Mouse (Mus musculus): Measurements from ENCODE around the gene Insr. TPM values are rescaled to one million over a fixed set of nuclear protein-coding genes. Genes with fewer than 3 reads are reported as not detected.
A peak's percentile ranks its signal among the peaks of the same experiment; 100 is the strongest.

Insr gene
- polyA plus RNA-seq, 1 experiment from 2014 or later = 20.7 TPM

GRCm38 (mm10) chr8:3236277-3236676 is 43.1 kb downstream of the Insr start:
- Histone ChIP-seq H3K36me3 (ENCODE audit: control insufficient read depth, insufficient read depth) (peaks cover 3% of the 10 kb centered on the region; the same call in 1 of the 2 replicates), H3K4me3 (ENCODE audit: low read depth, low read length) (no peak overlapping the region), H3K4me1 (replicated peaks; ENCODE audit: control insufficient read depth, insufficient read depth, low read length) (0 out of 2 replicates have a peak, but pooled peaks cover 4% of the 10 kb centered on the region), H3K4me2 (replicated peaks; ENCODE audit: low read depth) (no peak overlapping the region), H3K27me3 (replicated peaks; ENCODE audit: control insufficient read depth, insufficient read depth, low read length) (no peaks in the 10 kb centered on the region), H3K9ac (ENCODE audit: low read depth, low read length) (no peak overlapping the region), H3K27ac (ENCODE audit: low read depth, low read length) (no peak overlapping the region), H3K9me3 (ENCODE audit: control insufficient read depth) (no peaks in the 10 kb centered on the region)
- 33% methylated on average over 3 of the region's 3 CpGs for WGBS
- no peak for TF ChIP-seq CTCF (IDR thresholded peaks at IDR 0.05; ENCODE audit: low read depth)
- ATAC-seq = no peak

GRCm38 (mm10) chr8:3234569-3234968 is 44.8 kb downstream of the Insr start:
- H3K27me3 ChIP-seq (replicated peaks; ENCODE audit: control insufficient read depth, insufficient read depth, low read length) = no peaks in the 10 kb centered on the region
- H3K4me2 ChIP-seq (replicated peaks; ENCODE audit: low read depth) = no peak overlapping the region
- H3K9me3 ChIP-seq (ENCODE audit: control insufficient read depth) = no peaks in the 10 kb centered on the region
- H3K9ac ChIP-seq (ENCODE audit: low read depth, low read length) = no peak overlapping the region
- 0 out of 2 replicates have a peak, but pooled peaks cover 4% of the 10 kb centered on the region for H3K4me1 ChIP-seq (replicated peaks; ENCODE audit: control insufficient read depth, insufficient read depth, low read length)
- peak; percentile 75 for ATAC-seq
- 44% methylated on average over 3 of the region's 3 CpGs for WGBS
- peak overlapping the region; percentile 50; the same call in 1 of the 2 replicates for H3K27ac ChIP-seq (ENCODE audit: low read depth, low read length)
- H3K4me3 ChIP-seq (ENCODE audit: low read depth, low read length) = no peak overlapping the region
- H3K36me3 ChIP-seq (ENCODE audit: control insufficient read depth, insufficient read depth) = peaks cover 3% of the 10 kb centered on the region; the same call in 1 of the 2 replicates
- TF ChIP-seq CTCF (IDR thresholded peaks at IDR 0.05; ENCODE audit: low read depth) = no peak

GRCm38 (mm10) chr8:3232601-3233000 is 46.8 kb downstream of the Insr start:
- Histone ChIP-seq H3K9me3 (ENCODE audit: control insufficient read depth) (no peaks in the 10 kb centered on the region), H3K27ac (ENCODE audit: low read depth, low read length) (no peak overlapping the region), H3K4me1 (replicated peaks; ENCODE audit: control insufficient read depth, insufficient read depth, low read length) (0 out of 2 replicates have a peak, but pooled peaks cover 4% of the 10 kb centered on the region), H3K9ac (ENCODE audit: low read depth, low read length) (no peak overlapping the region), H3K27me3 (replicated peaks; ENCODE audit: control insufficient read depth, insufficient read depth, low read length) (no peaks in the 10 kb centered on the region), H3K4me2 (replicated peaks; ENCODE audit: low read depth) (no peak overlapping the region), H3K36me3 (ENCODE audit: control insufficient read depth, insufficient read depth) (peaks cover 3% of the 10 kb centered on the region; the same call in 1 of the 2 replicates), H3K4me3 (ENCODE audit: low read depth, low read length) (no peak overlapping the region)
- WGBS = 67% methylated on average over 2 of the region's 2 CpGs
- ATAC-seq = no peak
- no peak for TF ChIP-seq CTCF (IDR thresholded peaks at IDR 0.05; ENCODE audit: low read depth)

- peaks cover 3% of the 10 kb centered on the region; the same call in 1 of the 2 replicates for H3K36me3 ChIP-seq (ENCODE audit: control insufficient read depth, insufficient read depth)
- no peak overlapping the region for H3K4me2 ChIP-seq (replicated peaks; ENCODE audit: low read depth)
- peaks cover 2% of the 10 kb centered on the region; the same call in 1 of the 2 replicates for H3K4me1 ChIP-seq (replicated peaks; ENCODE audit: control insufficient read depth, insufficient read depth, low read length)
- H3K27me3 ChIP-seq (replicated peaks; ENCODE audit: control insufficient read depth, insufficient read depth, low read length) = no peaks in the 10 kb centered on the region
- no peak for ATAC-seq
- H3K9ac ChIP-seq (ENCODE audit: low read depth, low read length) = no peak overlapping the region
- no peaks in the 10 kb centered on the region for H3K9me3 ChIP-seq (ENCODE audit: control insufficient read depth)
- TF ChIP-seq CTCF (IDR thresholded peaks at IDR 0.05; ENCODE audit: low read depth) = no peak
- no peak overlapping the region for H3K27ac ChIP-seq (ENCODE audit: low read depth, low read length)
- WGBS = 55% methylated on average over 10 of the region's 10 CpGs
- no peak overlapping the region for H3K4me3 ChIP-seq (ENCODE audit: low read depth, low read length)
Observed at GRCm38 (mm10) chr8:3230118-3231060, 49.0 kb downstream of the Insr start.

GRCm38 (mm10) chr8:3227423-3227822 is 52.0 kb downstream of the Insr start:
- no peaks in the 10 kb centered on the region for H3K27me3 ChIP-seq (replicated peaks; ENCODE audit: control insufficient read depth, insufficient read depth, low read length)
- H3K9me3 ChIP-seq (ENCODE audit: control insufficient read depth) = no peaks in the 10 kb centered on the region
- H3K9ac ChIP-seq (ENCODE audit: low read depth, low read length) = no peak overlapping the region
- peaks cover 3% of the 10 kb centered on the region; the same call in 1 of the 2 replicates for H3K36me3 ChIP-seq (ENCODE audit: control insufficient read depth, insufficient read depth)
- H3K4me1 ChIP-seq (replicated peaks; ENCODE audit: control insufficient read depth, insufficient read depth, low read length) = peaks cover 4% of the 10 kb centered on the region; the same call in 1 of the 2 replicates
- 66% methylated on average over 5 of the region's 5 CpGs for WGBS
- ATAC-seq = no peak
- no peak overlapping the region for H3K4me3 ChIP-seq (ENCODE audit: low read depth, low read length)
- no peak for TF ChIP-seq CTCF (IDR thresholded peaks at IDR 0.05; ENCODE audit: low read depth)
- H3K4me2 ChIP-seq (replicated peaks; ENCODE audit: low read depth) = no peak overlapping the region
- no peak overlapping the region for H3K27ac ChIP-seq (ENCODE audit: low read depth, low read length)

GRCm38 (mm10) chr8:3225731-3226130 is 53.7 kb downstream of the Insr start:
- no peak overlapping the region for H3K4me3 ChIP-seq (ENCODE audit: low read depth, low read length)
- no peaks in the 10 kb centered on the region for H3K9me3 ChIP-seq (ENCODE audit: control insufficient read depth)
- no peak overlapping the region for H3K9ac ChIP-seq (ENCODE audit: low read depth, low read length)
- no peaks in the 10 kb centered on the region for H3K36me3 ChIP-seq (ENCODE audit: control insufficient read depth, insufficient read depth)
- 0 out of 2 replicates have a peak overlapping the region, but pooled peaks have one; percentile 28 for H3K27ac ChIP-seq (ENCODE audit: low read depth, low read length)
- 78% methylated on average over 1 of the region's 1 CpGs for WGBS
- H3K4me2 ChIP-seq (replicated peaks; ENCODE audit: low read depth) = no peak overlapping the region
- no peaks in the 10 kb centered on the region for H3K27me3 ChIP-seq (replicated peaks; ENCODE audit: control insufficient read depth, insufficient read depth, low read length)
- H3K4me1 ChIP-seq (replicated peaks; ENCODE audit: control insufficient read depth, insufficient read depth, low read length) = peaks cover 4% of the 10 kb centered on the region; the same call in 1 of the 2 replicates
- no peak for TF ChIP-seq CTCF (IDR thresholded peaks at IDR 0.05; ENCODE audit: low read depth)
- no peak for ATAC-seq
